13 mouse cellular contexts compared by ENCODE assay signal in genomic region chr2:67971576-67971975, GRCm38 (mm10).
DNase-seq lines count a peak whose midpoint lies in the region; ATAC-seq and TF ChIP-seq lines count a peak whose summit lies in the region.
"Had no signal": no experiment of that assay in that cellular context is flagged by ENCODE, and none has a peak within 500 bp of the region (broad histone marks: within the 10 kb centered on the region; RNA-seq: fewer than 3 reads in every experiment).

No protein-coding gene starts in this region.

- H3K36me3 ChIP-seq in hindbrain, postnatal 0 days (ENCODE audit: insufficient read depth, low read length): no peaks in the 10 kb centered on the region
- no peaks in the 10 kb centered on the region for H3K36me3 ChIP-seq in hindbrain, embryonic 12.5 days
- H3K36me3 ChIP-seq: liver, embryonic 15.5 days; midbrain, embryonic 12.5 days; neural tube, embryonic 13.5 days had no signal

- intact Hi-C loops in left cerebral cortex, postnatal 10 days (cut with DNase I): no loop called here

- no peak for TF ChIP-seq CTCF in hindbrain, postnatal 0 days (IDR thresholded peaks at IDR 0.05; ENCODE audit: low read depth)
- no peak for TF ChIP-seq CTCF in lung, adult 2 months (IDR thresholded peaks at IDR 0.05; ENCODE audit: insufficient read depth, low read length)

- H3K9me3 ChIP-seq in hindbrain, postnatal 0 days (ENCODE audit: low read length): no peaks in the 10 kb centered on the region
- H3K9me3 ChIP-seq in hindbrain, embryonic 12.5 days (replicated peaks): no peaks in the 10 kb centered on the region
- H3K9me3 ChIP-seq: liver, embryonic 15.5 days; midbrain, embryonic 12.5 days; neural tube, embryonic 13.5 days had no signal

- H3K4me3 ChIP-seq in hindbrain, postnatal 0 days (ENCODE audit: low read length): no peak overlapping the region
- H3K4me3 ChIP-seq in hindbrain, embryonic 12.5 days: no peak overlapping the region
- no peak overlapping the region for H3K4me3 ChIP-seq in lung, adult 2 months (replicated peaks; ENCODE audit: extremely low read depth, low read depth, low read length)
- H3K4me3 ChIP-seq: liver, embryonic 15.5 days; midbrain, embryonic 12.5 days; neural tube, embryonic 13.5 days had no signal

- H3K27ac ChIP-seq in hindbrain, postnatal 0 days: no peak overlapping the region
- no peak overlapping the region for H3K27ac ChIP-seq in hindbrain, embryonic 12.5 days
- H3K27ac ChIP-seq: liver, embryonic 15.5 days; midbrain, embryonic 12.5 days; neural tube, embryonic 13.5 days had no signal

- H3K4me1 ChIP-seq in hindbrain, postnatal 0 days (ENCODE audit: insufficient read depth, low read length): no peaks in the 10 kb centered on the region; the same call in 1 of the 2 replicates
- H3K4me1 ChIP-seq in hindbrain, embryonic 12.5 days: no peaks in the 10 kb centered on the region
- H3K4me1 ChIP-seq in lung, adult 2 months (ENCODE audit: control insufficient read depth, insufficient read depth, low read length): no peaks in the 10 kb centered on the region
- H3K4me1 ChIP-seq: liver, embryonic 15.5 days; midbrain, embryonic 12.5 days; neural tube, embryonic 13.5 days had no signal

- no peak for TF ChIP-seq POLR2A in lung, adult 2 months (IDR thresholded peaks at IDR 0.05; ENCODE audit: borderline replicate concordance, extremely low read depth, low read depth, low read length)

- DNase-seq in hindbrain, postnatal 0 days (ENCODE audit: low spot score): peak; percentile 20
- DNase-seq in frontal cortex, adult 2 months (ENCODE audit: extremely low spot score in 1 of 2, low spot score in 1 of 2): peak; percentile 70 to 78
- peak; percentile 39 to 44 for DNase-seq in left cerebral cortex, postnatal 10 days (ENCODE audit: extremely low spot score in 1 of 2, low spot score in 2 of 2)
- DNase-seq in right cerebral cortex, postnatal 14 days: peak; percentile 42
- DNase-seq in adrenal gland, adult 2 months: no peak
- no peak for DNase-seq in lung, adult 2 months
- no peak for DNase-seq in urinary bladder, postnatal 36 days (ENCODE audit: low spot score in 2 of 2)

- no peak overlapping the region for H3K9ac ChIP-seq in hindbrain, postnatal 0 days (replicated peaks; ENCODE audit: low read length)
- no peak overlapping the region for H3K9ac ChIP-seq in hindbrain, embryonic 12.5 days
- H3K9ac ChIP-seq: liver, embryonic 15.5 days; midbrain, embryonic 12.5 days; neural tube, embryonic 13.5 days had no signal

- no peak for ATAC-seq in hindbrain, postnatal 0 days
- no peak for ATAC-seq in hindbrain, embryonic 12.5 days (ENCODE audit: low FRiP score)
- ATAC-seq: inflammation-experienced regulatory T-cells, adult 6 months; Patski had no signal

- 72% methylated on average over 6 of the region's 6 CpGs for WGBS in hindbrain, postnatal 0 days
- WGBS in hindbrain, embryonic 12.5 days: 87% methylated on average over 6 of the region's 6 CpGs
- 79% methylated on average over 6 of the region's 6 CpGs for WGBS in lung, adult 2 months

- H3K4me2 ChIP-seq in hindbrain, postnatal 0 days (ENCODE audit: low read depth, low read length): no peak overlapping the region
- H3K4me2 ChIP-seq in hindbrain, embryonic 12.5 days (replicated peaks): no peak overlapping the region
- H3K4me2 ChIP-seq: liver, embryonic 15.5 days; midbrain, embryonic 12.5 days; neural tube, embryonic 13.5 days had no signal

- no peaks in the 10 kb centered on the region for H3K27me3 ChIP-seq in hindbrain, postnatal 0 days (ENCODE audit: insufficient read depth, low read length)
- H3K27me3 ChIP-seq in hindbrain, embryonic 12.5 days: no peaks in the 10 kb centered on the region
- H3K27me3 ChIP-seq: liver, embryonic 15.5 days; midbrain, embryonic 12.5 days; neural tube, embryonic 13.5 days; Patski had no signal

Comparison
In these comparisons a context has a peak if more than half of its experiments do, and no peak if none do; other contexts are left out.
1. DNase-seq: peak in hindbrain, postnatal 0 days (single experiment), frontal cortex, adult 2 months (2 of 2), left cerebral cortex, postnatal 10 days (2 of 2) and right cerebral cortex, postnatal 14 days (single experiment); none in adrenal gland, adult 2 months (single experiment), lung, adult 2 months (single experiment) and urinary bladder, postnatal 36 days (0 of 2).